ENCODE assay signal across 16 mouse cellular contexts in genomic region chr3:32905850-32906779, GRCm38 (mm10).
DNase-seq lines count a peak whose midpoint lies in the region; ATAC-seq lines count a peak whose summit lies in the region.
"Had no signal": no experiment of that assay in that cellular context is flagged by ENCODE, and none has a peak within 500 bp of the region (broad histone marks: within the 10 kb centered on the region; RNA-seq: fewer than 3 reads in every experiment).

No protein-coding gene starts in this region.

- H3K4me1 ChIP-seq in embryonic facial prominence, embryonic 14.5 days (ENCODE audit: control insufficient read depth, insufficient read depth, low read length), result no peaks in the 10 kb centered on the region
- H3K4me1 ChIP-seq in embryonic facial prominence, embryonic 10.5 days, result peaks cover 38% of the 10 kb centered on the region
- H3K4me1 ChIP-seq in kidney, embryonic 15.5 days, result no peaks in the 10 kb centered on the region
- no peaks in the 10 kb centered on the region for H3K4me1 ChIP-seq in forebrain, embryonic 11.5 days (replicated peaks; ENCODE audit: control insufficient read depth, insufficient read depth, low read length)

- WGBS in embryonic facial prominence, embryonic 14.5 days, result 70% methylated on average over 8 of the region's 8 CpGs
- WGBS in embryonic facial prominence, embryonic 10.5 days, result 81% methylated on average over 8 of the region's 8 CpGs
- 77% methylated on average over 8 of the region's 8 CpGs for WGBS in kidney, embryonic 15.5 days
- 47% methylated on average over 8 of the region's 8 CpGs for WGBS in forebrain, embryonic 11.5 days

- no peak for ATAC-seq in embryonic facial prominence, embryonic 14.5 days (ENCODE audit: low read depth)
- no peak for ATAC-seq in kidney, embryonic 15.5 days (replicated peaks; ENCODE audit: low FRiP score)
- 0 out of 2 replicates have a peak, but pooled peaks have one; percentile 39 for ATAC-seq in forebrain, embryonic 11.5 days (replicated peaks; ENCODE audit: low FRiP score)
- ATAC-seq: inflammation-experienced regulatory T-cells, adult 6 months had no signal

- no peaks in the 10 kb centered on the region for H3K27me3 ChIP-seq in embryonic facial prominence, embryonic 14.5 days (replicated peaks; ENCODE audit: control insufficient read depth, insufficient read depth, low read length)
- no peaks in the 10 kb centered on the region for H3K27me3 ChIP-seq in embryonic facial prominence, embryonic 10.5 days (replicated peaks; ENCODE audit: low read depth, poor library complexity, severe bottlenecking)
- no peaks in the 10 kb centered on the region for H3K27me3 ChIP-seq in kidney, embryonic 15.5 days
- no peaks in the 10 kb centered on the region for H3K27me3 ChIP-seq in forebrain, embryonic 11.5 days (ENCODE audit: control insufficient read depth, insufficient read depth, low read length)
- H3K27me3 ChIP-seq: embryonic facial prominence, embryonic 15.5 days had no signal

- H3K9ac ChIP-seq in embryonic facial prominence, embryonic 14.5 days (ENCODE audit: low read depth, low read length), result no peak overlapping the region
- no peak overlapping the region for H3K9ac ChIP-seq in kidney, embryonic 15.5 days
- H3K9ac ChIP-seq in forebrain, embryonic 11.5 days (ENCODE audit: low read length), result no peak overlapping the region
- H3K9ac ChIP-seq: embryonic facial prominence, embryonic 15.5 days had no signal

- DNase-seq in embryonic facial prominence, embryonic 14.5 days (ENCODE audit: low spot score), result peak; percentile 19
- no peak for DNase-seq in embryonic facial prominence, embryonic 10.5 days (ENCODE audit: low spot score)
- peak; percentile 21 for DNase-seq in kidney, adult 9 months
- peak; percentile 19 for DNase-seq in NIH3T3 (ENCODE audit: low read depth)
- DNase-seq in forebrain, embryonic 11.5 days (ENCODE audit: low spot score), result no peak
- no peak for DNase-seq in frontal cortex, postnatal 25 days (ENCODE audit: low spot score in 2 of 2)
- DNase-seq in spleen, postnatal 4 days (ENCODE audit: low spot score in 2 of 2), result no peak
- DNase-seq: heart, postnatal 36 days; lung, postnatal 4 days; thymus, postnatal 14 days had no signal

- no peak overlapping the region for H3K4me2 ChIP-seq in embryonic facial prominence, embryonic 14.5 days (ENCODE audit: low read depth, low read length)
- H3K4me2 ChIP-seq in kidney, embryonic 15.5 days, result no peak overlapping the region
- H3K4me2 ChIP-seq in forebrain, embryonic 11.5 days (ENCODE audit: low read depth, low read length, severe bottlenecking), result no peak overlapping the region
- H3K4me2 ChIP-seq: embryonic facial prominence, embryonic 15.5 days; liver, embryonic 11.5 days had no signal

- H3K9me3 ChIP-seq in embryonic facial prominence, embryonic 14.5 days (ENCODE audit: control insufficient read depth, low read length), result no peaks in the 10 kb centered on the region
- no peaks in the 10 kb centered on the region for H3K9me3 ChIP-seq in embryonic facial prominence, embryonic 10.5 days
- H3K9me3 ChIP-seq in kidney, embryonic 15.5 days (replicated peaks), result no peaks in the 10 kb centered on the region
- H3K9me3 ChIP-seq in forebrain, embryonic 11.5 days (ENCODE audit: control insufficient read depth, low read length), result no peaks in the 10 kb centered on the region
- H3K9me3 ChIP-seq: embryonic facial prominence, embryonic 15.5 days; G1E had no signal

- no peaks in the 10 kb centered on the region for H3K36me3 ChIP-seq in embryonic facial prominence, embryonic 14.5 days (ENCODE audit: control insufficient read depth, insufficient read depth, low read length)
- H3K36me3 ChIP-seq in embryonic facial prominence, embryonic 10.5 days (replicated peaks), result peaks cover 12% of the 10 kb centered on the region
- no peaks in the 10 kb centered on the region for H3K36me3 ChIP-seq in kidney, embryonic 15.5 days
- no peaks in the 10 kb centered on the region; the same call in 1 of the 2 replicates for H3K36me3 ChIP-seq in forebrain, embryonic 11.5 days (ENCODE audit: control insufficient read depth, insufficient read depth, low read length)
- H3K36me3 ChIP-seq: G1E had no signal

- H3K4me3 ChIP-seq in embryonic facial prominence, embryonic 14.5 days (ENCODE audit: low read depth, low read length), result no peak overlapping the region
- no peak overlapping the region for H3K4me3 ChIP-seq in embryonic facial prominence, embryonic 10.5 days
- no peak overlapping the region for H3K4me3 ChIP-seq in kidney, embryonic 15.5 days (replicated peaks)
- H3K4me3 ChIP-seq in forebrain, embryonic 11.5 days (ENCODE audit: low read depth, low read length), result no peak overlapping the region
- H3K4me3 ChIP-seq: embryonic facial prominence, embryonic 15.5 days; layer of hippocampus, adult 2 months had no signal

- H3K27ac ChIP-seq in embryonic facial prominence, embryonic 14.5 days (replicated peaks; ENCODE audit: low read depth, low read length), result no peak overlapping the region
- H3K27ac ChIP-seq in embryonic facial prominence, embryonic 10.5 days (replicated peaks), result no peak overlapping the region
- no peak overlapping the region for H3K27ac ChIP-seq in kidney, embryonic 15.5 days
- no peak overlapping the region for H3K27ac ChIP-seq in forebrain, embryonic 11.5 days (ENCODE audit: low read depth, low read length)
- H3K27ac ChIP-seq: embryonic facial prominence, embryonic 15.5 days; layer of hippocampus, adult 2 months had no signal

Comparison
In these comparisons a context has a peak if more than half of its experiments do, and no peak if none do; other contexts are left out.
1. DNase-seq: peak in embryonic facial prominence, embryonic 14.5 days (single experiment), kidney, adult 9 months (single experiment) and NIH3T3 (single experiment); none in embryonic facial prominence, embryonic 10.5 days (single experiment), forebrain, embryonic 11.5 days (single experiment), frontal cortex, postnatal 25 days (0 of 2) and spleen, postnatal 4 days (0 of 2).